Mouse (Mus musculus): ENCODE data around the gene Tulp3.

GRCm38 (mm10) chr6:128279608-128280007 is 76.0 kb downstream of the Tulp3 start:
- no peak for TF ChIP-seq POLR2A (IDR thresholded peaks at IDR 0.05; ENCODE audit: borderline replicate concordance, low read depth, low read length)
- no peak for TF ChIP-seq CTCF (IDR thresholded peaks at IDR 0.05; ENCODE audit: low read depth, low read length)

Measured in bone marrow macrophage, adult 2 months (primary cell).